Mouse (Mus musculus) testis, postnatal 14 days (tissue): ENCODE data around the gene Dact3.

Experiments
- DNase-seq: peaks from one replicate; pipeline ENCODE4 v3.0.0; 2021; ENCODE audit warnings: low spot score

The Dact3 gene

DNA sequence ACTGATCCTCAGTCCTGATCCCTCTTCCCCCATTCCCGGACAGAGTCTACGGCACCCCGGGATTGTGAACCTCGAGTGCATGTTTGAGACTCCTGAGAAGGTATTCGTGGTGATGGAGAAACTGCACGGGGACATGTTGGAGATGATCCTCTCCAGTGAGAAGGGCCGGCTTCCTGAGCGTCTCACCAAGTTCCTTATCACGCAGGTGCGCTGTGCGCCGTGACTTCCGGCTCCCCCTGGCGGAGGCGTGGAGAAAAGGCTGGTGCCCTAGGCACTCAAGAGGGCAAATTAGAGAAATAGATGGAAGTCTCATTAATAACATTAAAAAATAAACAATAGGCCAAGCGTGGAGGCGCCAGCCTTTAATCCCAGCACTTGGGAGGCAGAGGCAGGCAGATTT is 16.8 kb upstream of the Dact3 start:
- DNase-seq = no peak

DNA sequence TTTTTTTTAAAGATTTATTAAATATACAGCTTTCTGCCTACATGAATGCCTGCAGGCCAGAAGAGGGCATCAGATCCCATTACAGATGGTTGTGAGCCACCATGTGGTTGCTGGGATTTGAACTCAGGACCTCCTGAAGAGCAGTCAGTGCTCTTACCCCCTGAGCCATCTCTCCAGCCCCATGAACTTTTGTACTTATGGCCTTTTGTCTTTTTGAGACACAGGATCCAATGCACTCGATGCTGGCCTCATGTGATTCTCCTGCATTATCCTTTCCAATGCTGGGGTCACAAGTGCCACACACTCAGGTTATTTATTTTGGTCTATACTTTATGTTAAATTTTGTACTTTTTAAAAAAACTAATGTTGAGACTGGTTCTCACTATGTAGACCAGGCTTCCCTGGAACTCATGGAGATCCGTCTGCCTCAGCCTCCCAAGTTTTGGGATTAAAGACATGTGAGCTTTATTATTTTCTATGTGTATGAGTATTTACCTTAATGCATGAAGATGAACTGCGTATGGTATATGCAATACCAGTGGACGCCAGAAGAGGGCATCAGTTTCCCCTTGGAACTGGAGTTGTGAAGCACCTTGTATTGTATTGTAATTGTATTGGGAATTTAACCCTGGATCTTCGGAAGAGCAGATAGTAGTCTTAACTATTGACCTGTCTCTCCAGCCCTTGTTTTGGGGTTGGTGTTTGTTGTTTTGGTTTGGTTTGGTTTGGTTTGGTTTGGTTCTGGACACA is 15.0 kb upstream of the Dact3 start:
- no peak for DNase-seq

DNA sequence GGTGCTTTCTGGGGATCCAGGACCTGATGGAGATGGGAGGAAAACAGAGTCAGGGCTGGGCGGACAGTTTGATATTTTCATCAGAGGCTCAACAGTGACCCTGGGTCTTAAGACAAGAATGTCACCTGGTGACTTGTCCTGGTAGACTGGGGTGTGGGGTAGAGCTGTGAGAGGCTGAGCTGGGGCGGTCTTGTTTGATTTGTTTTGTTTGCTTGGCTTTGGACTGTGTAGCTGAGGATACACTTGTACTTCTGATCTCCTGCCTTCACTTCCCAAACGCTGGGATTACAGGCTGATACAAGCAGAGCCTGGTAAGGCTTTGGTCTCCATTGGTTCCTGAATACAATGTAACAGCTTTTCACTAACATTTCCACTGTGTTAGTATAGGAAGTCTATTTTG is 7.6 kb upstream of the Dact3 start:
- no peak for DNase-seq

DNA sequence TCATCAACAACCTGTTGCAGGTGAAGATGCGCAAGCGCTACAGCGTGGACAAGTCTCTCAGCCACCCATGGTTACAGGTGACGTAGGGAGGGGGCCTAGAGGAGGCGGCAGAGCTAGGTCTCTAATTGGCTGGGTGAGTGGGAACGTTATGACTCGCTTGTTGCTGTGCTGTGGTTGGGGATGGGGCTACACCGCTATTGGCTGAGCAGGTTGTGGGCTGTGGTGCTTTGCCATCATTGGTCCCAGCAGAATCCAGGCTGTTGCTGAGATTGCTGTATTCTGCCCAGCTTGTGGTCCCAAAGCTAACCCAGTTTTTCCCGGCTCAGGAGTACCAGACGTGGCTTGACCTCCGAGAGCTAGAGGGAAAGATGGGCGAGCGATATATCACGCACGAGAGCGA is 5.6 kb upstream of the Dact3 start:
- DNase-seq = peak; percentile 70

DNA sequence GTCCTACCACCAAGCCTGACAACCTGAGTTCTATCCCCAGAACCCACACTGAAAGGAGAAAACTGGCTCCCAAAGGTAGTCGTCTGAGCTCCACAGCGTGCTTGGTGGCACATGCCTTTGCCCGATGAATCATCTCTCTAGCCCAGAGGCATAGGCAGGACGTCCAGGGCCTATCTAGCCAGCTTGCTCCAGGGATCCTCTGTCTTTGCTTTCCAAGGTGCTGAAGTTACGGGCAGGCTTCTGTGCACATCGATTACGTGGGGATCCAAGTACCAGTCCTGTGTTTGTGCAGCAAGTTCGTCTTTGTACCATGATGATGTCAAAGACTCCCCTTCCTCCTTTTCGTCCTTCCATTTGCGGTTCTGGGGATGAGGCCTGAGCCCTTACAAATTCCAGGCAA is 3.5 kb upstream of the Dact3 start:
- no peak for DNase-seq

DNA sequence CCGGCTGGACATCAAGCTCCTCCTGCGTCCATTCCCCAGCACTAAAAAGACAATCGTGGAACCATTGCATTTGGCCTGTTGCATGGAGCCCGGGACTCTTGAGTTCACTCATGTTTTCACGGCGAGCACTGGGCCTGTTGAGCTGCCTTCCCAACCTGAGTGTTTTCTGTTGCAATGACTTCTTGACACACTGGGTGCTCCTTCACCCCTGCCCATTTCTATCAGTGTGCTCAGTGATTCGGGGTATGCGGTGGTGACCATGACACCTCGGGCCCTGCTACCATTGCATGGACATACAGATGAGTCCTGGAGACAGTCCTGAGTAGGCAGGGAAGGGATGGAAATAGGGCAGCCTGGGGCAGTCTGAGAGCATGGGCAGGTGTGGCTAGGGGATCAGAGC is 2.6 kb upstream of the Dact3 start:
- no peak for DNase-seq

DNA sequence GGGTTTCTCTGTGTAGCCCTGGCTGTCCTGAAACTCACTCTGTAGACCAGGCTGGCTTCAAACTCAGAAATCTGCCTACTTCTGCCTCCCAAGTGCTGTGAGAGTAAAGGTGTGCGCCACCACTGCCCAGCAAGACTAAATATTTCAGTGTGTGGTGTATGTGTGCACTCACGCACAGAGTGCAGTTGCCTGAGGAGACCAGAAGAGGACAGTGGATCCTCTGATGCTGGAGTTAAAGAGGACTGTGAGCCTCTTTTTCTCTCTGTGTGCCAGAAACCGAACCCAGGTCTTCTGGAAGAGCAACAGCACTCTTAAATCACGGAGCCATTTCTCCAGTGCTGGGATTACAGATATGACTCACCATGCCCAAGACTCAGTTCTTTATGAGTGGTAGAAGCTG is 1.7 kb upstream of the Dact3 start:
- no peak for DNase-seq

GRCm38 (mm10) chr7:16874190-16874589 is 927 bp upstream of the Dact3 start:
- peak; percentile 78 for DNase-seq

DNA sequence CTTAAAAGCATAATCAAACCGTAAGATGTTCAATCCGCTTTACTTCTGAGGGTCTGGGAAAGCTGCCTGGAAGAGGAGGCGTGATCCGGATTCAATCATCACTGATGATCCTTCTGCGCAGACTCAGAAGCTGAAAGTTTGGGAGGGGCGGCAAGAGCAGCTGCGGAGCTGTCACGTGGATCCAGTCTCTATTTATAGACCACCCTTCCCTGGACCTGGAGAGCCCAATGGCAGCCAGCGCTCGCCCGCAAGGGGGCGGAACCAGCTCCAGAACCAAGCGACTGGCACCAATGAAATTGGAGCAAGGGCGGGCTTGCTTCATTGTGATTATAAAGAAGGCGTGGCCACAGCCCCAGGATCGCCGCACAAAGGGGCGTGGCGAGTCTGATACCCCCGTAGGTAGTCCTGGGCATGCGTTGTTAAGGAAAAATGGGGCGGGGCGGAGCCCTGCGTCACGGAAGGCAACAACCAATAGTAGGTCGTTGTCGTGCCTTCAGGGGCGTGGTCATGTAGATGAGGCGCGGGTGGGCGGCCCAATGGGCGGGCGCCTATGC is 284 bp upstream of the Dact3 start:
- DNase-seq = peak; percentile 99

GRCm38 (mm10) chr7:16875326-16875725 is 209 bp downstream of the Dact3 start:
- no peak for DNase-seq

DNA sequence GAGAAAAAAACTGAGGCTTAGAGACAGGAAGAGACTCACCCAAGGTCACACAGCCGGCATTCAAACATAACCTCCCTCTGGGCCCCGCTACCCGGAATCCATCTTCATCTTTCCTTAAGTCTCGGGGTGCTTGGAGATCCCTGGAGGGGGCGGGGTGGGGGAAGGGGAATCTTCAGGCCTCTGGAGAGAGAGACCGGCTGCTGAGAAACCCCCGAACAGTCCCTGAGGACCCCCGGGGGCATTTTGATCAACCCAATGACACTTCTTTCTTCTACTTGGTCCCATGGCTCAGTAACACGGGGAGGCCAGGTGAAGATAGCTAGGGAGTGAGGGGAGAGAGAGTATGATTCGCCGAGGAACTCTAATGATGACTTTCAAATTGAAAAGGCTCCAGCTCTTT is 889 bp downstream of the Dact3 start:
- DNase-seq = no peak

- no peak for DNase-seq
Measured at GRCm38 (mm10) chr7:16876608-16877007, 1.5 kb downstream of the Dact3 start.

- no peak for DNase-seq
Measured at GRCm38 (mm10) chr7:16877717-16878116, 2.6 kb downstream of the Dact3 start.

DNA sequence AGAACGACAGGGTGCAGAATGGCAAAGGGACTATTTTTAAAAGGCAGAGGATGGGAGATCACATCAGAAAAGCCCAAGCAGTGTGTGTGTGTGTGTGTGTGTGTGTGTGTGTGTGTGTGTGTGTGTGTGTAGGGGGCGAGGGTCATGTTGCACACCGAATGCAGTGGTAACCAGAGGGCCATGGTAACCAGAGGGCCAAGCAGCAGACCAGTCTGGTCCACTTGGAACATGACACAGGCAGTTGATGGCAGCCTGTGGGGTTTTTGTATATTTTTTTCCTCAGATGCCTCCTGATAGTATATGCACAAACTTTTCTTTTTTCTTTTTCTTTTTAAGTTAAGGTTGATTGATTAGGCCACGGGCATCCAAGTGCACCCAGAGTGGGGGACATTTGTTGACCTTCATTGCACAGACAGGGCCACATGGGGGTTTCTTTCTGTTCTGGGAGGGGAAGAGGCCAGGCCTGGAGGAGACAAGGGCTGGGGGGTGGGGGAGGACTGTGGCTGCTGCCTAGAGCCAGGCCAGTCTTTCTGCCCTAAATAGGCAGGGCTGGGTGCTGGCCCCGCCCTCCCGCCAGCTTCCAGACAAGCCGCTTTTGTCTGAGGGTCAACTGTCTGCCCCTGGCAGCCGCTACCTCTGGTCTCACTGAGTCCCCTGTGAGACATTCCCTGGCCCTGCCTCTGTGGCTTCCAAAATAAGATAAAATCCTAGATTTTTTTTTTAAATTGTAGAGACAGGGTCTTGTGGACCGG is 4.9 kb downstream of the Dact3 start:
- peak; percentile 49 for DNase-seq

DNA sequence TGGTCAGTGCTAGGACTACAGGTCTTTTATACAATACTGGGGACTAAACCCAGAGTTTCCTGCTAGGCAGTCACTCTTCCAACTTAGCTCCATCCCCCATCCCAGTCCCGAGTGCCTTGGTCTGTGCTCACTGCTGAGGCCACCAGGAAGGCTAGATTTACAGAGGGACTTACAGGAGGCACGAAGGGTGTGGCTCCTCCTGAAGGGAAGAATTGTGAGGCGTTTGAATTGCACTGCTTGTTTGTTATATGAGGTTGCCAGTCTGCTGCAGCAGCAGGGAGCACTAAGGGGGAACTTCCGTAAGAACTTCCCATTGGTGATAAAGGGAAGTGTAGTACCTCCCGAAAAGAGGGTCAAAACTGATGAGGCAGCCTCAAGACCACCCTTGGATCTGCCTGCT is 5.5 kb downstream of the Dact3 start:
- no peak for DNase-seq

GRCm38 (mm10) chr7:16883162-16883561 is 8.0 kb downstream of the Dact3 start:
- DNase-seq = no peak

GRCm38 (mm10) chr7:16884334-16884733 is 9.2 kb downstream of the Dact3 start:
- DNase-seq = no peak

GRCm38 (mm10) chr7:16885271-16885776 is 10.2 kb downstream of the Dact3 start:
- DNase-seq = no peak

GRCm38 (mm10) chr7:16885905-16886304 is 10.8 kb downstream of the Dact3 start:
- no peak for DNase-seq

- DNase-seq = no peak
Measured at GRCm38 (mm10) chr7:16890536-16890935, 15.4 kb downstream of the Dact3 start.

DNA sequence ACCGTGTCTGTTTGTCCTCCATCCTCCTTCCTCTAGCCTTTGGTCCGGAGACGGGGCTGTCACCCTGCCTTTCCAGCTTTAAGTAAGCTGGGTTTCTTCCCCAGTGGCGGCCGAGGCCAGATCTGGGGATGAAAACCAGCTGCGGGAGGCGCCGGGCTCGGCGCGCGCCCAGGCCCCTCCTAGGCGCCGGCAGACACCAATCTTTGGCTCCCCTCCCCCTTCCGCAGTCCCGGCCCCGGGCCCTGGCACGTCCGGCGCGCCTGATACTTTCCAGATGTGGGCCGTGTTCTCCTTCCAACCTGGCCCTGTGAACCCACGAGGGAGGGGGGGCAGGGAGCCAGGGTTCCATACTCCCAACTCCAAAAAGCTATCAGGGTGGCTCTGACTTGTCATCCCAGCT is 15.8 kb downstream of the Dact3 start:
- peak; percentile 68 for DNase-seq

GRCm38 (mm10) chr7:16891641-16892351 is 16.7 kb downstream of the Dact3 start, which contains the start of gene Gng8:
Gng8 (plus strand) TSS chr7:16891786.
- peak; percentile 78 for DNase-seq
